Comparison of ENCODE assay signal across 26 mouse cellular contexts in genomic region chr2:131172322-131172721, GRCm38 (mm10). TPM values are rescaled to one million over a fixed set of nuclear protein-coding genes. Genes with fewer than 3 reads are reported as not detected.
A peak's percentile ranks its signal among the peaks of the same experiment; 100 is the strongest.
DNase-seq lines count a peak whose midpoint lies in the region; ATAC-seq and TF ChIP-seq lines count a peak whose summit lies in the region.
"Had no signal": no experiment of that assay in that cellular context is flagged by ENCODE, and none has a peak within 500 bp of the region (broad histone marks: within the 10 kb centered on the region; RNA-seq: fewer than 3 reads in every experiment).

No protein-coding gene starts in this region.

- 0 out of 2 replicates have a peak, but pooled peaks cover 2% of the 10 kb centered on the region for H3K36me3 ChIP-seq in testis, adult 2 months (ENCODE audit: control insufficient read depth, insufficient read depth, low read length)
- no peaks in the 10 kb centered on the region; the same call in 1 of the 2 replicates for H3K36me3 ChIP-seq in liver, embryonic 13.5 days
- H3K36me3 ChIP-seq in liver, postnatal 0 days (replicated peaks; ENCODE audit: insufficient read depth, low read length), result no peaks in the 10 kb centered on the region
- no peaks in the 10 kb centered on the region for H3K36me3 ChIP-seq in heart, adult 2 months (ENCODE audit: control insufficient read depth, insufficient read depth, low read length)
- no peaks in the 10 kb centered on the region for H3K36me3 ChIP-seq in thymus, adult 2 months (ENCODE audit: control insufficient read depth, insufficient read depth, low read length)
- H3K36me3 ChIP-seq: heart, embryonic 15.5 days had no signal

- H3K9ac ChIP-seq in liver, embryonic 13.5 days, result no peak overlapping the region
- H3K9ac ChIP-seq in liver, postnatal 0 days (replicated peaks), result no peak overlapping the region
- no peak overlapping the region for H3K9ac ChIP-seq in heart, adult 2 months (ENCODE audit: low read depth, low read length)
- H3K9ac ChIP-seq: embryonic facial prominence, embryonic 15.5 days; heart, embryonic 15.5 days; hindbrain, embryonic 14.5 days had no signal

- peak overlapping the region; percentile 82 for H3K4me3 ChIP-seq in testis, adult 2 months (ENCODE audit: control insufficient read depth, low read depth, low read length)
- no peak overlapping the region for H3K4me3 ChIP-seq in liver, embryonic 13.5 days (replicated peaks)
- no peak overlapping the region for H3K4me3 ChIP-seq in liver, postnatal 0 days (ENCODE audit: low read depth, low read length)
- no peak overlapping the region for H3K4me3 ChIP-seq in heart, adult 2 months
- no peak overlapping the region for H3K4me3 ChIP-seq in thymus, adult 2 months (ENCODE audit: control insufficient read depth, insufficient read depth, low read length)

- TF ChIP-seq EP300 in liver, postnatal 0 days (IDR thresholded peaks at IDR 0.05; ENCODE audit: low read depth), result peak; percentile 33; the same call in 1 of the 2 replicates
- TF ChIP-seq EP300 in heart, adult 2 months (IDR thresholded peaks at IDR 0.05; ENCODE audit: insufficient read depth, low read depth, low read length), result no peak

- WGBS in liver, embryonic 13.5 days (ENCODE audit: insufficient replicate concordance), result 21% methylated on average over 9 of the region's 9 CpGs
- 42% methylated on average over 9 of the region's 9 CpGs for WGBS in liver, postnatal 0 days (ENCODE audit: insufficient replicate concordance)
- WGBS in heart, adult 2 months, result 79% methylated on average over 9 of the region's 9 CpGs
- 88% methylated on average over 9 of the region's 9 CpGs for WGBS in thymus, adult 2 months

- DNase-seq in testis, postnatal 14 days (ENCODE audit: low spot score), result no peak
- DNase-seq in liver, embryonic 13.5 days, result no peak
- no peak for DNase-seq in liver, postnatal 0 days
- DNase-seq in testis, postnatal 10 days (ENCODE audit: low spot score), result peak; percentile 45
- DNase-seq in adrenal gland, postnatal 14 days, result no peak
- DNase-seq in heart, adult 2 months, result no peak
- no peak for DNase-seq in thymus, adult 2 months
- DNase-seq: adrenal gland, adult 8-10 months; adrenal gland, postnatal 36 days; cerebellum, adult 18-20 months; cerebellum, adult 9-11 months; cerebellum, postnatal 25 days; forebrain, postnatal 0 days; gastrocnemius, adult 2 months; gastrocnemius, postnatal 14 days; heart, postnatal 14 days; heart, postnatal 4 days had no signal

- H3K27me3 ChIP-seq in testis, adult 2 months (ENCODE audit: control insufficient read depth, insufficient read depth, low read length), result no peaks in the 10 kb centered on the region
- H3K27me3 ChIP-seq in liver, embryonic 13.5 days, result peaks cover 64% of the 10 kb centered on the region
- H3K27me3 ChIP-seq in liver, postnatal 0 days (ENCODE audit: insufficient read depth, low read length), result peaks cover 49% of the 10 kb centered on the region
- no peaks in the 10 kb centered on the region for H3K27me3 ChIP-seq in heart, adult 2 months (ENCODE audit: control insufficient read depth, insufficient read depth, low read length)
- no peaks in the 10 kb centered on the region; the same call in 1 of the 2 replicates for H3K27me3 ChIP-seq in thymus, adult 2 months (ENCODE audit: control insufficient read depth, insufficient read depth, low read length)

- no peaks in the 10 kb centered on the region for H3K79me2 ChIP-seq in heart, adult 2 months (replicated peaks; ENCODE audit: control insufficient read depth, insufficient read depth, low read length)

- no peak for TF ChIP-seq CTCF in testis, adult 2 months (IDR thresholded peaks at IDR 0.05; ENCODE audit: control insufficient read depth, insufficient read depth, insufficient replicate concordance, low read depth, low read length)
- no peak for TF ChIP-seq CTCF in liver, postnatal 0 days (IDR thresholded peaks at IDR 0.05; ENCODE audit: low read depth)
- no peak for TF ChIP-seq CTCF in heart, adult 2 months (IDR thresholded peaks at IDR 0.05)
- no peak for TF ChIP-seq CTCF in thymus, adult 2 months (IDR thresholded peaks at IDR 0.05; ENCODE audit: borderline replicate concordance, control insufficient read depth, extremely low read depth, insufficient read depth, low read length, poor library complexity)

- peaks cover 6% of the 10 kb centered on the region for H3K4me1 ChIP-seq in testis, adult 2 months (ENCODE audit: control insufficient read depth, insufficient read depth, low read length)
- H3K4me1 ChIP-seq in liver, embryonic 13.5 days (replicated peaks), result peaks cover 55% of the 10 kb centered on the region
- peaks cover 40% of the 10 kb centered on the region for H3K4me1 ChIP-seq in liver, postnatal 0 days (ENCODE audit: insufficient read depth)
- H3K4me1 ChIP-seq in heart, adult 2 months (ENCODE audit: control insufficient read depth, insufficient read depth, low read length), result peaks cover 4% of the 10 kb centered on the region
- peaks cover 6% of the 10 kb centered on the region; the same call in 1 of the 2 replicates for H3K4me1 ChIP-seq in thymus, adult 2 months (replicated peaks; ENCODE audit: control insufficient read depth, insufficient read depth, low read length)

- H3K4me2 ChIP-seq in liver, embryonic 13.5 days, result no peak overlapping the region
- no peak overlapping the region for H3K4me2 ChIP-seq in liver, postnatal 0 days (ENCODE audit: low read depth, low read length)

- intact Hi-C loops in heart, adult 2 months (cut with DNase I), result loop anchor here (10.0 kb wide), 1 partner anchor 338 kb away; no protein-coding TSS in a partner anchor

- peak; percentile 48 for ATAC-seq in liver, embryonic 13.5 days (ENCODE audit: low read depth)
- ATAC-seq in liver, postnatal 0 days, result no peak
- ATAC-seq: activated CD4-positive, CD25-positive, alpha-beta regulatory T cell, adult 4 months; CD4-positive, CD25-positive, alpha-beta regulatory T cell, adult 4 months; forebrain, embryonic 14.5 days; forebrain, postnatal 0 days had no signal

- no peaks in the 10 kb centered on the region for H3K9me3 ChIP-seq in liver, embryonic 13.5 days (replicated peaks)
- H3K9me3 ChIP-seq in liver, postnatal 0 days (ENCODE audit: low read length), result 0 out of 2 replicates have a peak, but pooled peaks cover under 1% of the 10 kb centered on the region
- H3K9me3 ChIP-seq: embryonic facial prominence, embryonic 12.5 days; embryonic facial prominence, embryonic 15.5 days; heart, embryonic 12.5 days; heart, embryonic 15.5 days had no signal

- no peak overlapping the region for H3K27ac ChIP-seq in testis, adult 2 months (ENCODE audit: control insufficient read depth, insufficient read depth, low read depth, low read length)
- no peak overlapping the region for H3K27ac ChIP-seq in liver, embryonic 13.5 days
- H3K27ac ChIP-seq in liver, postnatal 0 days (ENCODE audit: low read depth), result no peak overlapping the region
- no peak overlapping the region for H3K27ac ChIP-seq in heart, adult 2 months
- H3K27ac ChIP-seq in thymus, adult 2 months (ENCODE audit: control insufficient read depth, insufficient read depth, low read length), result no peak overlapping the region
- H3K27ac ChIP-seq: embryonic facial prominence, embryonic 12.5 days; embryonic facial prominence, embryonic 15.5 days; heart, embryonic 15.5 days; hindbrain, embryonic 14.5 days had no signal

- TF ChIP-seq POLR2A in testis, adult 2 months (IDR thresholded peaks at IDR 0.05; ENCODE audit: control insufficient read depth, low read depth, low read length), result no peak
- no peak for TF ChIP-seq POLR2A in heart, adult 2 months (IDR thresholded peaks at IDR 0.05; ENCODE audit: insufficient read depth, low read depth, low read length)
- no peak for TF ChIP-seq POLR2A in thymus, adult 2 months (IDR thresholded peaks at IDR 0.05; ENCODE audit: control insufficient read depth, extremely low read depth, insufficient read depth, low read length, poor library complexity)

RNA-seq across cellular contexts. Expression of gene Cenpb, which starts 7.5 kb away (rescaled TPM):
- polyA plus RNA-seq in testis, adult 2 months (2012; rRNA removed), result 7.6 and 7.9 TPM in 2 replicates
- polyA plus RNA-seq in liver, embryonic 13.5 days (2015; fragmentation: Nextera tagmentation; extraction: Ambion mirVana), result 3.5 and 4.5 TPM in 2 replicates
- polyA plus RNA-seq in liver, postnatal 0 days (2015; fragmentation: Nextera tagmentation; extraction: Ambion mirVana), result 4.2 and 4.8 TPM in 2 replicates
- 65.6 and 70.4 TPM in 2 replicates for total RNA-seq in adrenal gland, postnatal 14 days (2021)
- 10 to 100 TPM; 71.9 to 92.6 TPM for total RNA-seq in heart, adult 2 months (2021)
- polyA plus RNA-seq in heart, adult 2 months (2012; rRNA removed), result 57.1 and 58.5 TPM in 2 replicates
- 45.6 and 52.5 TPM in 2 replicates for polyA plus RNA-seq in thymus, adult 2 months (2012; rRNA removed)

RNA-seq across cellular contexts. Expression of gene 1700037H04Rik, which starts 12.4 kb away (rescaled TPM):
- polyA plus RNA-seq in testis, adult 2 months (2012; rRNA removed), result 827 and 879 TPM in 2 replicates
- 124 and 129 TPM in 2 replicates for polyA plus RNA-seq in liver, embryonic 13.5 days (2015; fragmentation: Nextera tagmentation; extraction: Ambion mirVana)
- 58.1 and 61.6 TPM in 2 replicates for polyA plus RNA-seq in liver, postnatal 0 days (2015; fragmentation: Nextera tagmentation; extraction: Ambion mirVana)
- total RNA-seq in adrenal gland, postnatal 14 days (2021), result 69.4 and 79.8 TPM in 2 replicates
- total RNA-seq in heart, adult 2 months (2021), result 10 to 100 TPM in 1 of 2 experiments, 1 to 10 TPM in 1; 9.8 to 11.3 TPM
- 33.6 and 48.9 TPM in 2 replicates for polyA plus RNA-seq in heart, adult 2 months (2012; rRNA removed)
- 108 and 135 TPM in 2 replicates for polyA plus RNA-seq in thymus, adult 2 months (2012; rRNA removed)

RNA-seq across cellular contexts. Expression of gene Cdc25b, which starts 14.4 kb away (rescaled TPM):
- polyA plus RNA-seq in testis, adult 2 months (2012; rRNA removed), result 2.9 and 3.1 TPM in 2 replicates
- 171 and 201 TPM in 2 replicates for polyA plus RNA-seq in liver, embryonic 13.5 days (2015; fragmentation: Nextera tagmentation; extraction: Ambion mirVana)
- 67.6 and 77.7 TPM in 2 replicates for polyA plus RNA-seq in liver, postnatal 0 days (2015; fragmentation: Nextera tagmentation; extraction: Ambion mirVana)
- 16.1 and 17.8 TPM in 2 replicates for total RNA-seq in adrenal gland, postnatal 14 days (2021)
- total RNA-seq in heart, adult 2 months (2021), result 10 to 100 TPM in 1 of 2 experiments, 1 to 10 TPM in 1; 4.3 to 10.3 TPM
- polyA plus RNA-seq in heart, adult 2 months (2012; rRNA removed), result 9.8 and 12.5 TPM in 2 replicates
- 121 and 150 TPM in 2 replicates for polyA plus RNA-seq in thymus, adult 2 months (2012; rRNA removed)

RNA-seq across cellular contexts. Expression of gene Spef1, which starts 14.8 kb away (rescaled TPM):
- polyA plus RNA-seq in testis, adult 2 months (2012; rRNA removed), result 13.1 and 14.8 TPM in 2 replicates
- polyA plus RNA-seq in liver, embryonic 13.5 days (2015; fragmentation: Nextera tagmentation; extraction: Ambion mirVana), result 1.1 and 1.2 TPM in 2 replicates
- 0.59 and 0.65 TPM in 2 replicates for polyA plus RNA-seq in liver, postnatal 0 days (2015; fragmentation: Nextera tagmentation; extraction: Ambion mirVana)
- total RNA-seq in adrenal gland, postnatal 14 days (2021), result 7.0 and 7.5 TPM in 2 replicates
- total RNA-seq in heart, adult 2 months (2021), result 1 to 10 TPM; 4.4 to 5.2 TPM
- polyA plus RNA-seq in heart, adult 2 months (2012; rRNA removed), result 3.3 and 4.0 TPM in 2 replicates
- 8.3 and 8.7 TPM in 2 replicates for polyA plus RNA-seq in thymus, adult 2 months (2012; rRNA removed)

RNA-seq across cellular contexts. Expression of gene Ap5s1, which starts 34.6 kb away (rescaled TPM):
- polyA plus RNA-seq in testis, adult 2 months (2012; rRNA removed), result 12.7 TPM in 2 replicates
- 18.1 and 19.7 TPM in 2 replicates for polyA plus RNA-seq in liver, embryonic 13.5 days (2015; fragmentation: Nextera tagmentation; extraction: Ambion mirVana)
- 19.5 TPM in 2 replicates for polyA plus RNA-seq in liver, postnatal 0 days (2015; fragmentation: Nextera tagmentation; extraction: Ambion mirVana)
- 17.3 and 17.7 TPM in 2 replicates for total RNA-seq in adrenal gland, postnatal 14 days (2021)
- 10 to 100 TPM; 33.1 to 41.7 TPM for total RNA-seq in heart, adult 2 months (2021)
- 71.4 and 121 TPM in 2 replicates for polyA plus RNA-seq in heart, adult 2 months (2012; rRNA removed)
- polyA plus RNA-seq in thymus, adult 2 months (2012; rRNA removed), result 45.7 and 52.7 TPM in 2 replicates
